Mouse (Mus musculus) heart, embryonic 16.5 days (tissue): ENCODE results near the gene Arl15. TPM values are rescaled to one million over a fixed set of nuclear protein-coding genes. Genes with fewer than 3 reads are reported as not detected.

ENCODE experiments used
- ATAC-seq: fragments of 200-750 bp; cut with Nextera tagmentation; replicated peaks from 2 replicates; pipeline ENCODE4 v1.8.0; 2017; ENCODE audit warnings: moderate number of reproducible peaks; ENCODE audit not compliant: insufficient read depth, low FRiP score; ENCODE audit errors: extremely low read depth
- H3K27ac ChIP-seq: fragments of 300-500 bp; sonication (generic); 2 replicates; pipeline ENCODE4 v1.5.1; 2014; ENCODE audit warnings: mild to moderate bottlenecking, low read length, control low read depth, moderate library complexity
- H3K27me3 ChIP-seq: fragments of 300-500 bp; sonication (generic); 2 replicates; pipeline ENCODE4 v1.6.1; 2014; ENCODE audit warnings: low read length, mixed read lengths; ENCODE audit not compliant: control insufficient read depth, insufficient read depth
- H3K36me3 ChIP-seq: fragments of 300-500 bp; sonication (generic); 2 replicates; pipeline ENCODE4 v1.6.1; 2014; ENCODE audit not compliant: control insufficient read depth, insufficient read depth
- H3K4me1 ChIP-seq: fragments of 300-500 bp; sonication (generic); 2 replicates; pipeline ENCODE4 v1.6.1; 2014; ENCODE audit warnings: low read length, mixed read lengths; ENCODE audit not compliant: control insufficient read depth, insufficient read depth
- H3K4me2 ChIP-seq: fragments of 300-500 bp; sonication (generic); 2 replicates; pipeline ENCODE4 v1.6.1; 2014; ENCODE audit warnings: low read depth, mild to moderate bottlenecking, control low read depth, low read length
- H3K4me3 ChIP-seq: fragments of 300-500 bp; sonication (generic); 2 replicates; pipeline ENCODE4 v1.5.1; 2014; ENCODE audit warnings: mild to moderate bottlenecking, control low read depth, low read length
- H3K9ac ChIP-seq: fragments of 300-500 bp; sonication (generic); 2 replicates; pipeline ENCODE4 v1.6.1; 2014; ENCODE audit warnings: low read length, control low read depth
- H3K9me3 ChIP-seq: fragments of 300-500 bp; sonication (generic); replicated peaks from 2 replicates; pipeline ENCODE4 v1.6.1; 2016; ENCODE audit warnings: low read length; ENCODE audit not compliant: control insufficient read depth
- WGBS: fragments of 180-500 bp; shearing (Covaris S2); extraction: QIAGEN DNeasy Blood & Tissue Kit; methylation state at CpG from one replicate; pipeline ENCODE4 v1.1.7; 2014; 5-methylcytosine and 5-hydroxymethylcytosine counted together
- polyA plus RNA-seq: library from polyadenylated mRNA; unstranded; fragments of >200 nt; fragmentation: Nextera tagmentation; extraction: Ambion mirVana; gene quantifications from 2 replicates; pipeline ENCODE4 v1.2.1, GENCODE M21; 2015

Arl15 gene
- 7.0 and 8.8 TPM in 2 replicates for polyA plus RNA-seq

GRCm38 (mm10) chr13:113794039-113794704, at the start of gene Arl15:
Arl15 (plus strand) TSS chr13:113794505.
- under 1% methylated on average over 49 of the region's 49 CpGs for WGBS
- Histone ChIP-seq H3K4me1 (peaks cover 21% of the 10 kb centered on the region), H3K27ac (peak within 1 kb of the TSS; percentile 77), H3K4me2 (peak within 1 kb of the TSS; percentile 89), H3K36me3 (no peaks in the 10 kb centered on the region), H3K27me3 (no peaks in the 10 kb centered on the region), H3K4me3 (peak within 1 kb of the TSS; percentile 89), H3K9me3 (no peaks in the 10 kb centered on the region), H3K9ac (peak within 1 kb of the TSS; percentile 95)
- ATAC-seq: peak; percentile 98

- no peak overlapping the region for H3K4me2 ChIP-seq
- H3K9me3 ChIP-seq: no peaks in the 10 kb centered on the region
- no peak overlapping the region for H3K4me3 ChIP-seq
- H3K27me3 ChIP-seq: no peaks in the 10 kb centered on the region
- ATAC-seq: no peak
- H3K36me3 ChIP-seq: no peaks in the 10 kb centered on the region
- no peak overlapping the region for H3K9ac ChIP-seq
- H3K4me1 ChIP-seq: no peaks in the 10 kb centered on the region
- H3K27ac ChIP-seq: no peak overlapping the region
- WGBS: 52% methylated on average over 2 of the region's 2 CpGs
These were observed 49.0 kb upstream of the Arl15 start for GRCm38 (mm10) chr13:113745301-113745700.

GRCm38 (mm10) chr13:113750766-113751165, 43.5 kb upstream of the Arl15 start:
- H3K36me3 ChIP-seq: no peaks in the 10 kb centered on the region
- H3K4me2 ChIP-seq: no peak overlapping the region
- no peak overlapping the region for H3K27ac ChIP-seq
- no peaks in the 10 kb centered on the region for H3K4me1 ChIP-seq
- ATAC-seq: no peak
- no peaks in the 10 kb centered on the region for H3K27me3 ChIP-seq
- no peak overlapping the region for H3K4me3 ChIP-seq
- H3K9me3 ChIP-seq: no peaks in the 10 kb centered on the region
- H3K9ac ChIP-seq: no peak overlapping the region
- 70% methylated on average over 5 of the region's 5 CpGs for WGBS

- no peaks in the 10 kb centered on the region for H3K4me1 ChIP-seq
- no peak for ATAC-seq
- 64% methylated on average over 9 of the region's 9 CpGs for WGBS
These were observed 39.3 kb upstream of the Arl15 start for GRCm38 (mm10) chr13:113754731-113755689.

GRCm38 (mm10) chr13:113755779-113756178, 38.5 kb upstream of the Arl15 start:
- Histone ChIP-seq H3K36me3 (no peaks in the 10 kb centered on the region), H3K27me3 (no peaks in the 10 kb centered on the region), H3K27ac (no peak overlapping the region), H3K9ac (no peak overlapping the region), H3K4me2 (no peak overlapping the region), H3K4me1 (no peaks in the 10 kb centered on the region), H3K9me3 (no peaks in the 10 kb centered on the region), H3K4me3 (no peak overlapping the region)
- WGBS: 53% methylated on average over 6 of the region's 6 CpGs
- ATAC-seq: no peak

More at GRCm38 (mm10) chr13:113754731-113755689, 39.3 kb upstream of the Arl15 start:
- Histone ChIP-seq H3K27ac (no peak overlapping the region), H3K9ac (no peak overlapping the region), H3K4me2 (no peak overlapping the region), H3K9me3 (no peaks in the 10 kb centered on the region), H3K36me3 (no peaks in the 10 kb centered on the region), H3K4me3 (no peak overlapping the region), H3K27me3 (no peaks in the 10 kb centered on the region)

GRCm38 (mm10) chr13:113761717-113762116, 32.6 kb upstream of the Arl15 start:
- H3K4me3 ChIP-seq: no peak overlapping the region
- H3K4me1 ChIP-seq: no peaks in the 10 kb centered on the region
- WGBS: 91% methylated on average over 11 of the region's 11 CpGs
- H3K9ac ChIP-seq: no peak overlapping the region
- H3K27me3 ChIP-seq: no peaks in the 10 kb centered on the region
- H3K36me3 ChIP-seq: no peaks in the 10 kb centered on the region
- no peaks in the 10 kb centered on the region for H3K9me3 ChIP-seq
- H3K4me2 ChIP-seq: no peak overlapping the region
- no peak overlapping the region for H3K27ac ChIP-seq
- no peak for ATAC-seq

GRCm38 (mm10) chr13:113762766-113763516, 31.4 kb upstream of the Arl15 start:
- Histone ChIP-seq H3K9ac (no peak overlapping the region), H3K4me2 (no peak overlapping the region), H3K27me3 (no peaks in the 10 kb centered on the region), H3K4me1 (no peaks in the 10 kb centered on the region), H3K27ac (no peak overlapping the region), H3K4me3 (no peak overlapping the region), H3K9me3 (no peaks in the 10 kb centered on the region), H3K36me3 (no peaks in the 10 kb centered on the region)
- ATAC-seq: no peak
- WGBS: 65% methylated on average over 14 of the region's 14 CpGs

GRCm38 (mm10) chr13:113765411-113765810, 28.9 kb upstream of the Arl15 start:
- Histone ChIP-seq H3K9ac (no peak overlapping the region), H3K27ac (no peak overlapping the region), H3K36me3 (no peaks in the 10 kb centered on the region), H3K27me3 (no peaks in the 10 kb centered on the region), H3K4me1 (no peaks in the 10 kb centered on the region), H3K4me2 (no peak overlapping the region), H3K4me3 (no peak overlapping the region), H3K9me3 (no peaks in the 10 kb centered on the region)
- 63% methylated on average over 3 of the region's 3 CpGs for WGBS
- ATAC-seq: no peak
